Mouse (Mus musculus): ENCODE data around the gene Lca5l. TPM values are rescaled to one million over a fixed set of nuclear protein-coding genes. Genes with fewer than 3 reads are reported as not detected.
A peak's percentile ranks its signal among the peaks of the same experiment; 100 is the strongest.
"Not testable (repeated sequence)": the region's sequence is repeated elsewhere in the genome, so short reads cannot be mapped to it uniquely, and the experiment has no call there.

The Lca5l gene
- polyA plus RNA-seq, 1 experiment from 2014 or later = 0.08 TPM

GRCm38 (mm10) chr16:96149311-96149710 is 42.8 kb downstream of the Lca5l start:
- H3K9ac ChIP-seq = no peak overlapping the region
- no peaks in the 10 kb centered on the region for H3K36me3 ChIP-seq (replicated peaks)
- H3K27me3 ChIP-seq = no peaks in the 10 kb centered on the region
- H3K27ac ChIP-seq (replicated peaks) = no peak overlapping the region
- H3K4me2 ChIP-seq = no peak overlapping the region
- no peak overlapping the region for H3K4me3 ChIP-seq (replicated peaks)
- H3K4me1 ChIP-seq (replicated peaks) = peaks cover 23% of the 10 kb centered on the region
- WGBS (ENCODE audit: insufficient replicate concordance) = 58% methylated on average over 9 of the region's 9 CpGs
- no peak for ATAC-seq (ENCODE audit: insufficient read depth)
- H3K9me3 ChIP-seq (replicated peaks) = no peaks in the 10 kb centered on the region

GRCm38 (mm10) chr16:96148834-96149233 is 43.2 kb downstream of the Lca5l start:
- H3K4me3 ChIP-seq (replicated peaks) = no peak overlapping the region
- H3K9ac ChIP-seq = no peak overlapping the region
- peaks cover 23% of the 10 kb centered on the region for H3K4me1 ChIP-seq (replicated peaks)
- H3K9me3 ChIP-seq (replicated peaks) = no peaks in the 10 kb centered on the region
- no peaks in the 10 kb centered on the region for H3K36me3 ChIP-seq (replicated peaks)
- no peak overlapping the region for H3K27ac ChIP-seq (replicated peaks)
- no peak for ATAC-seq (ENCODE audit: insufficient read depth)
- H3K4me2 ChIP-seq = no peak overlapping the region
- H3K27me3 ChIP-seq = no peaks in the 10 kb centered on the region
- whole genome bisulfite sequencing (ENCODE audit: insufficient replicate concordance) = 69% methylated on average over 6 of the region's 6 CpGs

GRCm38 (mm10) chr16:96145814-96146213 is 46.3 kb downstream of the Lca5l start:
- H3K9ac ChIP-seq = peak overlapping the region; percentile 55
- 0 out of 2 replicates have a peak overlapping the region, but pooled peaks have one; percentile 24 for H3K27ac ChIP-seq (replicated peaks)
- no peaks in the 10 kb centered on the region for H3K36me3 ChIP-seq (replicated peaks)
- WGBS (ENCODE audit: insufficient replicate concordance) = under 1% methylated on average over 5 of the region's 5 CpGs
- no peak for ATAC-seq (ENCODE audit: insufficient read depth)
- no peaks in the 10 kb centered on the region for H3K9me3 ChIP-seq (replicated peaks)
- no peaks in the 10 kb centered on the region for H3K27me3 ChIP-seq
- H3K4me2 ChIP-seq = peak overlapping the region; percentile 96
- H3K4me3 ChIP-seq (replicated peaks) = peak overlapping the region; percentile 63
- peaks cover 15% of the 10 kb centered on the region for H3K4me1 ChIP-seq (replicated peaks)

- peak within 1 kb of the TSS; percentile 96 for H3K4me2 ChIP-seq
- no peaks in the 10 kb centered on the region for H3K36me3 ChIP-seq (replicated peaks)
- no peaks in the 10 kb centered on the region for H3K27me3 ChIP-seq
- peak; percentile 97 for ATAC-seq (ENCODE audit: insufficient read depth)
- 0 out of 2 replicates have a peak within 1 kb of the TSS, but pooled peaks have one; percentile 24 for H3K27ac ChIP-seq (replicated peaks)
- peak within 1 kb of the TSS; percentile 55 for H3K9ac ChIP-seq
- peak within 1 kb of the TSS; percentile 63 for H3K4me3 ChIP-seq (replicated peaks)
- no peaks in the 10 kb centered on the region for H3K9me3 ChIP-seq (replicated peaks)
- peaks cover 15% of the 10 kb centered on the region for H3K4me1 ChIP-seq (replicated peaks)
- under 1% methylated on average over 68 of the region's 68 CpGs for WGBS (ENCODE audit: insufficient replicate concordance)
Observed at GRCm38 (mm10) chr16:96145110-96145800, 46.8 kb downstream of the Lca5l start, which contains the start of gene Wrb. TSS of gene Wrb (plus strand) at chr16:96145407.

GRCm38 (mm10) chr16:96144748-96145109 is 47.3 kb downstream of the Lca5l start:
- H3K36me3 ChIP-seq (replicated peaks); H3K9me3 ChIP-seq (replicated peaks); H3K9ac ChIP-seq; H3K27ac ChIP-seq (replicated peaks); H3K27me3 ChIP-seq: not testable (repeated sequence)
- 20% methylated on average over 6 of the region's 6 CpGs for WGBS (ENCODE audit: insufficient replicate concordance)
- ATAC-seq (ENCODE audit: insufficient read depth) = peak; percentile 5; the same call in 1 of the 2 replicates
- Histone ChIP-seq H3K4me1 (replicated peaks) (peaks cover 15% of the 10 kb centered on the region), H3K4me2 (peak overlapping the region; percentile 96), H3K4me3 (replicated peaks) (peak overlapping the region; percentile 63; the same call in 1 of the 2 replicates)

- Histone ChIP-seq H3K4me3 (replicated peaks) (peak overlapping the region; percentile 71), H3K27me3 (peaks cover 21% of the 10 kb centered on the region), H3K36me3 (replicated peaks) (peaks cover 21% of the 10 kb centered on the region), H3K9ac (peak overlapping the region; percentile 69), H3K9me3 (replicated peaks) (no peaks in the 10 kb centered on the region), H3K27ac (replicated peaks) (peak overlapping the region; percentile 67; the same call in 1 of the 2 replicates), H3K4me2 (peak overlapping the region; percentile 92), H3K4me1 (replicated peaks) (peaks cover 31% of the 10 kb centered on the region)
- no peak for ATAC-seq (ENCODE audit: insufficient read depth)
- WGBS (ENCODE audit: insufficient replicate concordance) = 6% methylated on average over 9 of the region's 9 CpGs
Observed at GRCm38 (mm10) chr16:96128466-96128865, 63.6 kb downstream of the Lca5l start.

- under 1% methylated on average over 58 of the region's 72 CpGs for WGBS (ENCODE audit: insufficient replicate concordance)
- ATAC-seq (ENCODE audit: insufficient read depth) = peak; percentile 89
- Histone ChIP-seq H3K36me3 (replicated peaks) (peaks cover 28% of the 10 kb centered on the region), H3K27ac (replicated peaks) (peak within 1 kb of the TSS; percentile 72), H3K4me2 (peak within 1 kb of the TSS; percentile 92), H3K4me1 (replicated peaks) (peaks cover 31% of the 10 kb centered on the region), H3K27me3 (peaks cover 21% of the 10 kb centered on the region), H3K4me3 (replicated peaks) (peak within 1 kb of the TSS; percentile 71), H3K9ac (peak within 1 kb of the TSS; percentile 69), H3K9me3 (replicated peaks) (no peaks in the 10 kb centered on the region)
Observed at GRCm38 (mm10) chr16:96127657-96128344, 64.3 kb downstream of the Lca5l start, which contains the start of gene Hmgn1. TSS of gene Hmgn1 (minus strand) at chr16:96127729.

GRCm38 (mm10) chr16:96127288-96127656 is 64.8 kb downstream of the Lca5l start:
- peak overlapping the region; percentile 71 for H3K4me3 ChIP-seq (replicated peaks)
- WGBS (ENCODE audit: insufficient replicate concordance) = under 1% methylated on average over 50 of the region's 52 CpGs
- H3K4me1 ChIP-seq (replicated peaks) = peaks cover 31% of the 10 kb centered on the region
- peak overlapping the region; percentile 72 for H3K27ac ChIP-seq (replicated peaks)
- H3K36me3 ChIP-seq (replicated peaks) = peaks cover 31% of the 10 kb centered on the region
- peak; percentile 27 for ATAC-seq (ENCODE audit: insufficient read depth)
- no peaks in the 10 kb centered on the region for H3K9me3 ChIP-seq (replicated peaks)
- H3K9ac ChIP-seq = peak overlapping the region; percentile 69
- peak overlapping the region; percentile 92 for H3K4me2 ChIP-seq
- H3K27me3 ChIP-seq = peaks cover 21% of the 10 kb centered on the region

GRCm38 (mm10) chr16:96126684-96127171 is 65.3 kb downstream of the Lca5l start:
- Histone ChIP-seq H3K36me3 (replicated peaks) (peaks cover 31% of the 10 kb centered on the region), H3K9ac (peak overlapping the region; percentile 69), H3K4me3 (replicated peaks) (peak overlapping the region; percentile 71), H3K27ac (replicated peaks) (peak overlapping the region; percentile 72), H3K9me3 (replicated peaks) (no peaks in the 10 kb centered on the region), H3K4me1 (replicated peaks) (peaks cover 31% of the 10 kb centered on the region), H3K4me2 (peak overlapping the region; percentile 92), H3K27me3 (peaks cover 21% of the 10 kb centered on the region)
- WGBS (ENCODE audit: insufficient replicate concordance) = 2% methylated on average over 19 of the region's 19 CpGs
- no peak for ATAC-seq (ENCODE audit: insufficient read depth)

- H3K36me3 ChIP-seq (replicated peaks) = peaks cover 31% of the 10 kb centered on the region
- no peaks in the 10 kb centered on the region for H3K4me1 ChIP-seq (replicated peaks)
- WGBS (ENCODE audit: insufficient replicate concordance) = 48% methylated on average over 4 of the region's 4 CpGs
- no peak overlapping the region for H3K4me3 ChIP-seq (replicated peaks)
- no peaks in the 10 kb centered on the region for H3K27me3 ChIP-seq
- H3K9ac ChIP-seq = no peak overlapping the region
- no peak overlapping the region for H3K27ac ChIP-seq (replicated peaks)
- no peak overlapping the region for H3K4me2 ChIP-seq
- no peaks in the 10 kb centered on the region for H3K9me3 ChIP-seq (replicated peaks)
- no peak for ATAC-seq (ENCODE audit: insufficient read depth)
Observed at GRCm38 (mm10) chr16:96120022-96120623, 71.9 kb downstream of the Lca5l start.

GRCm38 (mm10) chr16:96114729-96115128 is 77.3 kb downstream of the Lca5l start:
- no peak overlapping the region for H3K4me2 ChIP-seq
- H3K27me3 ChIP-seq = no peaks in the 10 kb centered on the region
- no peaks in the 10 kb centered on the region for H3K36me3 ChIP-seq (replicated peaks)
- no peaks in the 10 kb centered on the region for H3K4me1 ChIP-seq (replicated peaks)
- no peak overlapping the region for H3K9ac ChIP-seq
- no peaks in the 10 kb centered on the region for H3K9me3 ChIP-seq (replicated peaks)
- H3K4me3 ChIP-seq (replicated peaks) = no peak overlapping the region
- no peak for ATAC-seq (ENCODE audit: insufficient read depth)
- WGBS (ENCODE audit: insufficient replicate concordance) = 37% methylated on average over 4 of the region's 4 CpGs
- H3K27ac ChIP-seq (replicated peaks) = no peak overlapping the region

Measured in liver, embryonic 15.5 days (tissue).